Mouse (Mus musculus) thymus, adult 18-20 months (tissue): ENCODE measurements around the gene Kmt2b.

Source experiments
- DNase-seq, 2 experiments: peaks; one replicate each; pipeline ENCODE4 v3.0.0; 2022; ENCODE audit warnings: mixed read lengths in 2 of 2

The Kmt2b gene

GRCm38 (mm10) chr7:30563906-30564280, 24.6 kb downstream of the Kmt2b start:
- peak; percentile 33 to 70 for DNase-seq

DNA sequence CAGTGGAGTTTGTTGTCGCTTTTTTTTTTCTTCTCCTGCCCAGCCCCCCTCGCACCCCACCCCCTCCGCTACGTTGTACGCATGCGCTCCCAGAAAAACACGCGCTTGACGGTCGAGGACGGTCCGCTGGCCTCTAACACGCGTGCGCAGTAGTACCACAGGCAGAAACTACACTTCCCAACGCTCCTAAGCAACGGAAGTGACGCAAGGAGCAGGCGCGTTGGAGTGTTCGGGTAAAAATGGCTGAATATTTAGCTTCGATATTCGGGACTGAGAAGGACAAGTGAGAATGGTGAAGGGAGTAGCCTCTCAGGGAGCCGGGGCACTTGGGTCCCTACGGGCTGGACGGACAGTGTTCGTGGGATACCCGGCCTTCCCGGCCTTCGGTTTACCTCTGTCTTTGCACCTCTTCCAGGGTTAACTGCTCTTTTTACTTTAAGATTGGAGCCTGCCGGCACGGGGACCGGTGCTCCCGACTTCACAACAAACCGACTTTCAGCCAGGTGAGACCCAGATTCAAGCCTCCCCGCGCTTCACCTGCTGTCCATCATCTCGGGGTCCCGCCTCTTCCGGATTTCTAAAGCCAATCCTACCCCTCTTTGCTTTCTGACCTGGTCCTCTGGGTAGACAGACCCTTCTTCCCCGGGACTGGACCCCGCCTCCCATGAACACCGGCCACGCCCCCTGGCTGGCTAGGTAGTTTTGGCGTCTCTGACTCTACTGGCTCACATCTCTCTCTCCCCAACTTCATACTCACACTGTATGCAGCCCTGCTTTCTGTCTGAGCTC, 25.2 kb downstream of the Kmt2b start, which contains the start of the genes U2af1l4, Gm49396 and Psenen:
U2af1l4 (plus strand) TSS at position 185 of the 789 bp plus-strand sequence.
Gm49396 (plus strand) TSS at position 228 of the 789 bp plus-strand sequence.
Psenen (minus strand) TSS at position 511 of the 789 bp plus-strand sequence.
- peak; percentile 90 to 96 for DNase-seq

DNA sequence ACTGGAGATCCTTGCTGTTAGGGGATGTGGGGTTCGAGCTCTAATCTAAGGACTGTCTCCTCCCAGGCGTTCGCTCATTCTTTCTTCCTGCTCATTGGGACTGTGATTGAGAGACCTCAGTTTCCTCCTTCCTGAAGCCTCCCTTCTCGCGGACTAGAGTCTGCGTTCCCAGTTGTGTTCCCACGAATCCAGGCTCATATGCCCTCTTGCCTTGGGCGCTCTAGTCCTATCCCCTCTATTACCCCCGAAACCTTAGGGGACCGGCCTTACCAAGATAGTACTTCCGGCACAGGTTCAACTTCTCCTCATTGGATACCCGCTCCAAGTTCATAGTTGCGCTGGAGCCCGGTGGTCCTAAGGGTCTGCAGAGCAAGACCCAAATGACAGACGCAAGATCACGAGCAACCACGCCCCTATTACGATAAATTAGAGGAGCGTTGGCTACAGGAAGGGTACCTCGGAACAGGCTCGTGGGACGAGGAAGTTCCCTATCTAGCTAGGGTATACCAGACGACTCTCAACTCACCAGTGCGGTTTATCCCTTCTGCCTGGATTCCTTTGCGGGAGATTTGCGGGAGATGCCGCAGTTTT, 25.9 kb downstream of the Kmt2b start:
- no peak for DNase-seq

DNA sequence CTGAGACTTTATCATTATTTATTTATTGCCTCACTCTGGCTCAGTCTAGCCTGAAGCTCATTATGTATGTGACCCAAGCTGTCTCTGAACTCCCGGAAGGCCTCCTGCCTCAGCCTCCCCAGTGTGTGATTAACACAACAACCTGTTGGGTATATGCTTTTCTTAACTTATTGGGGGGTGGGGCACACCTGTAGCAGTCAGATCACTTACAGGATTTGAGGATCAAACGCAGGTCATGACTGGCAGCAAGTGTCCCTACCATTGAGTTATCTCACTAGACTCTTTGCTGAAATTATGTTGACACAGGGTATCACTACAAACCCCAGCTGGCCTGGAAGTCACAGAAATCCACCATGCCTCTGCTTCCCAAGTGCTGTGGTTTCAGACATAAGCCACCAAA, 28.2 kb downstream of the Kmt2b start:
- no peak for DNase-seq

GRCm38 (mm10) chr7:30559443-30559954, 29.0 kb downstream of the Kmt2b start, which contains the start of gene Lin37:
Lin37 (minus strand) TSS chr7:30559838.
- DNase-seq = peak; percentile 95 to 96

DNA sequence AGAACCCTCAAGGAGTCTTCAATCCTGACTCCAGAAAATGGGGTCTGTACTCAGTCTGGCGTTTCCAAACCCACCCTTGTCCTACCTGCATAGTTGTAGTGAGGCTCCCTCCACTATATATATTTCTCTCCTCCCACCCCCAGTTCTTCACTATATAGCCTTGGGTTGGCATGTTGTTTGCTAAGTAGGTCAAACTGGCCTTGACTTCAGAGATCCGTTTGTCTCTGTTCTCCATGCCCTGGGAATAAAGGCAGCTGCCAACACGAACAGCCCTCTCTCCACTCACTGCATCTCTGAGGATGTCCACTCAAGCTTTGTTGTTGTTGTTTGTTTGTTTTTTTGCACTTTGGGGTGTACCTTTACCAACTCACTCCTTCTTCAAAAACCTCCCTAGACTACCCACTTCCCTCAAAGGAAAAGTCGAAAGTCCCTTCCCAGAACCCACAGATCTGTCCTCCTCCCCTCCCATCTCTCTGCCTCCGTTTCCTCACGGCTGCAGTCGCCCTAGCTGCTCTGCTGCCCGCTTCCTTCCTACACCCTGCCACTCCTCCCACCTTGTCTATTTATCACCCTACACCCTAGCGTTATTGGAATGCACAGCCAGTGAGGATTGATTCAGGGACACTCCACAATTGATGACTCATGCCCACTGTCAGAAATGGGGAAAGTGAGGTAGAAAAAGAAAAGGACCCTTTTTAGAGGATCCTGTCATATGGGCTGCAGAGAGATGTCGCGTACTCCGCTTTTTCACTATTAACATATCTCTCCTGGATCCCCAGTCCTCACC, 29.7 kb downstream of the Kmt2b start:
- no peak for DNase-seq

DNA sequence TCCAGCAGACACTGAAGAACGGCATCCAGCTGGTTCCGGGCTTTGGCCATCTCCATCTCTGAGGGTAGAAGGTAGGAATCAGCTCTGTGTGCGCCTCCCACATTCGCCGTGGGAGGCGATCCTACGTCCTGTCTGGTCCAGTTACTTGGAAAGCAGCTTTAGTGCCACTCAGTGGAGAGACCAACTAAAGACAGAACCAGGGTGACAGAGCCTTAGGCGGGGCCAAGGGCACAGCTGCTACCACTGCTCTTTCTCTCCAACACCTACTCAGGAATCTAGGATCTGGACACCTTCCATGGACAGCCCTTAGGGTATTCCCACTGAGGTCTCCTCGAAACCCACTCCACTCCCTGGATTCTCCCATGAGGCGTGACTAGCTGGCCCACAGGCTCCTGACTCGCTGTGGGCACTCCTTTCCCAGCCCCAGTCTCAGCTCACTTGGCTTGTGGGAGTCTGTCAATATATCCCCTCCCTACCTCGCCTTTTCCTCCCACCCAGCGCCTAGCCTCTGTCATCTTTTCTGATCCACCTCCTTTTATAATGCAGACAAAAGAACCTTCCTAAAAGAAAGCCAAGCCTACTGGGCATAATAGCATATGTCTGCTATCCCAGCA, 30.5 kb downstream of the Kmt2b start:
- DNase-seq = no peak

DNA sequence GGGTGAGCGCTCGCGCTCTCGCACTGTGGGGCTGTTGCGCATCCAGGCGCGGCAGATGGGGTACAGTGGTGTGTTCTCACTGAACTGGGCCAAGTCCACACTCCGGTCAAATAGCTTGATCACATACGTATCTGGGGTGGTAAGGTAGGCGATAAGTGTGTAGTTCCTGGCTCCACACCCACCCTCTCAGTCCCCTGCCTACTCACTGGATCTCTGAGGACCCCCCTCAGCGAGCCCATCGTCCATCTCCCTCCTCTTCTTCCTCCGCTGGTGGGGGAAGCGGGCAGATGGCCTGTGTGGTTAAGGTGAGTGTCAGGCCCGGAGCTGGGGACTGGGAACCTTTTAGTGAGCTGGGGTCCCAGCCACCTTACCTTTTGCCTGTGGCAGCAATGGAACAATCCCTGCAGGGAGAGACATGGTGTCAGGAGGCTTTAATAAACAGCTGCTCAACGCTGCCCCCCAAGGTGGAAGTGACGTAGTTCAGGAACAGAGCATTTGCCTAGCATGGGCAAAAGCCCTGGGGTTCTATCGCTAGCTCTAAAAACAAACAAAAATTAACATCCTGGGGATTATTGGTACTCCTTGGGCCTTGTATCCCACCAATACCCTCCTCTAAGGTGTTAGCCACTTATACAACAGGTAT, 31.5 kb downstream of the Kmt2b start:
- DNase-seq = no peak

DNA sequence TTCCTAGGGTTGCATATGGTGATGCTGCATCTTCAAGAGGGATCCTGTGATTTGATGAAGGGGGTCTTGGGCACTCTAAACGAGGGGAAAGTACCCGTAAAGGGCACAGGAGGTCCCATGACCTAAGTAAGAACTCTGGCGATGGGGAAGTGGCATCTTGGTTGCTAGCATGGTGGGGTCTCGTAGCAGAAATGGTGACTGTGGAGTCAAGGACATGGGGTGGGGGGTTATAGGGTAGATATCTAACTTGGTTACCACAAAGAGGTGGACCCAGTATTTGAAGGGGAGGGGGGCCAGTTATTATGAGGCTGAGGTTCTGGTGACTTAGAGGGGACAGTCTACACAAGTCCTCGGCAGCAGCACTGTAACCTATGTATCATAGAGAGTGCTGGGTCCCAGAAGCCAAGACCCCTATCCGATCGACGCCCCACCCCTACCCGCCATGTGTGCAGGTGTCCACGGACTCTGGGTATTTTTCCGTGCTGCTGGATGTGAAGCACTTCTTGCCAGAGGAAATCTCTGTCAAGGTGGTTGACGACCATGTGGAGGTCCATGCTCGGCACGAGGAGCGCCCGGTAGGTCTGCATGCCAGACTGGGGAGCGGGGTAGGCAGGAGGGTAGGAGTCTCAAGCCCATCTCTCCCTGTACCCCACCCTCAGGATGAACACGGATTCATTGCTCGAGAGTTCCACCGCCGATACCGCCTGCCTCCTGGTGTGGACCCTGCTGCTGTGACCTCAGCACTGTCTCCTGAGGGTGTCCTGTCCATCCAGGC, 34.5 kb downstream of the Kmt2b start:
- no peak for DNase-seq

DNA sequence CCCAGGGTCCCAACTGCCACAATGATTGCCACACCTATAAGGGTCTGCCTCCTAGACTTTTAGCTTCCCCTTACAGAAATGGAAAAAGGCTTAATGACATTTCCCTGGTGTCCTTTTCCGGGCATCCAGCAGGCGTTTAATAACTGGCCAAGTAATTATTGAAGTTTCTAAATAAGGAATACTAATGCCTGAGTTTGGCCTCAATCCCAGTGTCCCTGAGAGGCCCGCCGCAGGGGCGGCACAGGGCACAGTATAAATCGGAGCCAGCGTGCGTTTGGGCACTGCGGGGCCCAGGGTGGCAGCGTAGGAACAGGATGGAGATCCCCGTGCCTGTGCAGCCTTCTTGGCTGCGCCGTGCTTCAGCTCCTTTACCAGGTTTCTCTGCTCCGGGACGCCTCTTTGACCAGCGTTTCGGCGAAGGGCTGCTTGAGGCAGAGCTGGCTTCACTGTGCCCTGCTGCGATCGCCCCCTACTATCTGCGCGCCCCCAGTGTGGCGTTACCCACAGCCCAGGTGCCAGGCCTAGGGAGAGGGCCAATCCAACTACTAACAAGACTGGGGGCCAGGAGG, 35.4 kb downstream of the Kmt2b start:
- peak; percentile 34 to 43 for DNase-seq

GRCm38 (mm10) chr7:30552102-30553020, 36.2 kb downstream of the Kmt2b start, which contains the start of the genes Hspb6 and Proser3:
Hspb6 (plus strand) TSS chr7:30552178.
Proser3 (minus strand) TSS chr7:30552299.
- peak; percentile 92 to 96 for DNase-seq

- no peak for DNase-seq
These were observed 37.0 kb downstream of the Kmt2b start for GRCm38 (mm10) chr7:30551445-30552101.

- DNase-seq = no peak
These were observed 37.9 kb downstream of the Kmt2b start for GRCm38 (mm10) chr7:30550603-30551002.

GRCm38 (mm10) chr7:30549880-30550279, 38.6 kb downstream of the Kmt2b start:
- no peak for DNase-seq

DNA sequence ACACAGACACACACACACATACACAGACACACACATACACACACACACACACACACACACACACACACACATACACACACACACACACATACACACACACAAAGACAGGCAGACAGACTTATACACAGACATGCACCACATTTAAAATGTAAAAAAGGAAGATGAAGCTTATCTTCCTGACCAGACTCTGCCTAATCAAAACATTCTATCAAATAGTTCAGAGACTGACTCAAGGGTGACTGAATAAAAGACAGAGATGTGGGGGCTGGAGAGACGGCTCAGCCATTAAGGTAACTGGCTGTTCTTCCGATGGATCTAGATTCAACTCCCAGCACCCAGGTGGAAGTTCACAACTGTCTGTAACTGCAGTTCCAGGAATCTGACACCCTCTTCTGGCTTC, 44.2 kb downstream of the Kmt2b start:
- DNase-seq = no peak

- no peak for DNase-seq
These were observed 48.0 kb downstream of the Kmt2b start for GRCm38 (mm10) chr7:30540572-30540971.

GRCm38 (mm10) chr7:30534633-30535577, 53.6 kb downstream of the Kmt2b start, which contains the start of gene Arhgap33:
Arhgap33 (minus strand) TSS chr7:30535060.
- DNase-seq = peak; percentile 95 to 96
